Mouse (Mus musculus) limb, embryonic 12.5 days (tissue): ENCODE measurements around the gene Cd63. TPM values are rescaled to one million over a fixed set of nuclear protein-coding genes. Genes with fewer than 3 reads are reported as not detected.

Experiments used
- ATAC-seq: fragments of 200-750 bp; cut with Nextera tagmentation; 2 replicates; pipeline ENCODE4 v1.8.0; 2017; ENCODE audit warnings: low read depth, moderate TSS enrichment; ENCODE audit not compliant: insufficient number of reproducible peaks, insufficient read depth, low FRiP score, low TSS enrichment
- H3K27ac ChIP-seq: fragments of 300-500 bp; sonication (generic); 2 replicates; pipeline ENCODE4 v1.5.1; 2016; ENCODE audit warnings: mild to moderate bottlenecking, moderate library complexity
- H3K27me3 ChIP-seq: fragments of 300-500 bp; sonication (generic); 2 replicates; pipeline ENCODE4 v1.6.1; 2016; ENCODE audit warnings: mild to moderate bottlenecking, moderate library complexity
- H3K36me3 ChIP-seq: fragments of 300-500 bp; sonication (generic); 2 replicates; pipeline ENCODE4 v1.6.1; 2016; ENCODE audit warnings: mild to moderate bottlenecking, moderate library complexity
- H3K4me1 ChIP-seq: fragments of 300-500 bp; sonication (generic); replicated peaks from 2 replicates; pipeline ENCODE4 v1.6.1; 2016
- H3K4me2 ChIP-seq: fragments of 300-500 bp; sonication (generic); 2 replicates; pipeline ENCODE4 v1.6.1; 2016; ENCODE audit warnings: mild to moderate bottlenecking, moderate library complexity
- H3K4me3 ChIP-seq: fragments of 300-500 bp; sonication (generic); replicated peaks from 2 replicates; pipeline ENCODE4 v1.5.1; 2016; ENCODE audit warnings: mild to moderate bottlenecking
- H3K9ac ChIP-seq: fragments of 300-500 bp; sonication (generic); replicated peaks from 2 replicates; pipeline ENCODE4 v1.6.1; 2016; ENCODE audit warnings: mild to moderate bottlenecking, moderate library complexity
- H3K9me3 ChIP-seq: fragments of 300-500 bp; sonication (generic); 2 replicates; pipeline ENCODE4 v1.6.1; 2016; ENCODE audit warnings: mild to moderate bottlenecking, moderate library complexity
- WGBS: fragments of 180-500 bp; shearing (Covaris S2); methylation state at CpG from one replicate; pipeline ENCODE4 v1.1.7; 2016; 5-methylcytosine and 5-hydroxymethylcytosine counted together
- polyA plus RNA-seq: library from polyadenylated mRNA; unstranded; fragments of >200 nt; fragmentation: Nextera tagmentation; extraction: Ambion mirVana; gene quantifications from 2 replicates; pipeline ENCODE4 v1.2.1, GENCODE M21; 2016

Gene Cd63
- polyA plus RNA-seq, 1 experiment from 2014 or later, result 522 TPM

- Histone ChIP-seq H3K4me1 (peaks cover 9% of the 10 kb centered on the region; the same call in 1 of the 2 replicates), H3K27ac (no peak overlapping the region), H3K4me3 (no peak overlapping the region), H3K36me3 (no peaks in the 10 kb centered on the region), H3K9me3 (no peaks in the 10 kb centered on the region), H3K4me2 (no peak overlapping the region), H3K9ac (no peak overlapping the region), H3K27me3 (peaks cover 70% of the 10 kb centered on the region)
- WGBS, result 67% methylated on average over 7 of the region's 7 CpGs
- no peak for ATAC-seq
Observed at GRCm38 (mm10) chr10:128929638-128930378, 29.0 kb downstream of the Cd63 start.

DNA sequence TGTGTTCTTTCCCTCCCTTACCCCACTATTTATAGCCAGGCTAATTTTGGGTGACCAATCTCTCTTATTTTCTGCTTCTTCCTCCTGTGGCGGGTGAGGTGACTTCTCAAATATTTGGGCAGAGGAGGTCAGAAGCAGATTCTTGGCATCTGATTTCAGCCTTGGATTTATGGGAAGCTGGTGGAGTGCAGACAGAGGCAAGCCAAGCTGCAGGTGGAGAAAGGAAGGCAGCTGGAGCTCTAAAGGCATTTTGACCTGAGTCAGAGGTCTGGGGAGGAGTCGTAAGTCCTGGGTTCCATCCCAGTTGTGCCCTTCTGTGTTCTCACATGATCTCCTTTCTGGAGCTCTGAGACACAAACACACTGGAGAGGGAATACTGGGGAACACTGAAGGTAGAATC, 30.7 kb downstream of the Cd63 start:
- Histone ChIP-seq H3K4me1 (peaks cover 9% of the 10 kb centered on the region; the same call in 1 of the 2 replicates), H3K4me2 (no peak overlapping the region), H3K27me3 (peaks cover 87% of the 10 kb centered on the region), H3K27ac (no peak overlapping the region), H3K36me3 (no peaks in the 10 kb centered on the region), H3K9ac (no peak overlapping the region), H3K9me3 (no peaks in the 10 kb centered on the region), H3K4me3 (no peak overlapping the region)
- WGBS, result 55% methylated on average over 2 of the region's 2 CpGs
- no peak for ATAC-seq

- H3K9ac ChIP-seq, result peak within 1 kb of the TSS; percentile 45; the same call in 1 of the 2 replicates
- H3K4me1 ChIP-seq, result peaks cover 9% of the 10 kb centered on the region; the same call in 1 of the 2 replicates
- no peaks in the 10 kb centered on the region for H3K36me3 ChIP-seq
- no peaks in the 10 kb centered on the region for H3K9me3 ChIP-seq
- peak; percentile 84 for ATAC-seq
- peak within 1 kb of the TSS; percentile 43 for H3K4me3 ChIP-seq
- H3K27me3 ChIP-seq, result peaks cover 85% of the 10 kb centered on the region
- WGBS, result under 1% methylated on average over 26 of the region's 26 CpGs
- H3K4me2 ChIP-seq, result peak within 1 kb of the TSS; percentile 78
- no peak within 1 kb of the TSS for H3K27ac ChIP-seq
Observed at GRCm38 (mm10) chr10:128933574-128933973, 32.8 kb downstream of the Cd63 start, which contains the start of gene Itga7. TSS of gene Itga7 (plus strand) at chr10:128933818.

GRCm38 (mm10) chr10:128933976-128934721, 33.4 kb downstream of the Cd63 start:
- no peaks in the 10 kb centered on the region for H3K36me3 ChIP-seq
- peak overlapping the region; percentile 78 for H3K4me2 ChIP-seq
- H3K27ac ChIP-seq, result no peak overlapping the region
- ATAC-seq, result no peak
- H3K27me3 ChIP-seq, result peaks cover 81% of the 10 kb centered on the region
- 3% methylated on average over 21 of the region's 21 CpGs for WGBS
- H3K9me3 ChIP-seq, result no peaks in the 10 kb centered on the region
- peak overlapping the region; percentile 45; the same call in 1 of the 2 replicates for H3K9ac ChIP-seq
- peak overlapping the region; percentile 43 for H3K4me3 ChIP-seq
- H3K4me1 ChIP-seq, result peaks cover 9% of the 10 kb centered on the region; the same call in 1 of the 2 replicates

DNA sequence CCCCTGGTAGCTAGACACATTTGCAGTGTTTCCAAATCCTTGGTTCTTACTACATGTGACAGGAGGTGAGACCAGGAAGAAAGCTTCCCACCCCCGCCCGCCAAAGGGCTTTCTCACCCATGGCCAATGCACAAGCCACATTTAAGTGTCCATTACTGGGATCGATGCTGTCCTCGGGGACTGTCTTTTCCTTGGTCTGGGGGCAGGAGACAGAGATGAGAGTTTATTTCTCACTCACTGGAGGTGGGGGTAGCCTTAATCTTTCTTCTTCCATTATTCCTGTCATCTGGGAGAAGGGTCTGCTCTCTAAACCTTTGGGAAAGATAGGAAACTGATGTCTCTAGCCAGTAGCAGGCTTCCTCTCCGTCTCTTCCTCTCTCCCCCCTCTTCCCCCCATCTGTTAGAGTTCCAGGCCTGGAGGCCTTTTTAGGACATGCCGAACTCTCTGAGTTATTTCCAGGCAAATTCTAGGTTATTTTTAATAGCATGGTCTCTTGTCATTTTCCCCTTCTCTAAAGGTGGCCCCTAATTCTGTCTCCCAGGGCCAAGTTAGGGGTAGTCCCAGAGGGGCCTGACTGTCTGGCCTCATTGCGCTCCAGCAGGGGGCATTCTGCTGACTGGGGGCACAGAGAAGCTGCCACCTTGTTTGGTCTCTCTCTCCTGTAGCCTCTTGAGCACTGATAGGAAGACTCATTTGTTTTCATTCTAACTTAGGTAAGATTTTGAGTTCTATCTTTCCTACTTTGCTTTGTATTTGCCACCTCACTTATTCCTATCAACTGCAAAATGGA, 34.4 kb downstream of the Cd63 start:
- no peak overlapping the region for H3K4me3 ChIP-seq
- H3K9me3 ChIP-seq, result no peaks in the 10 kb centered on the region
- no peak for ATAC-seq
- peaks cover 73% of the 10 kb centered on the region for H3K27me3 ChIP-seq
- peaks cover 9% of the 10 kb centered on the region; the same call in 1 of the 2 replicates for H3K4me1 ChIP-seq
- 63% methylated on average over 7 of the region's 7 CpGs for WGBS
- no peak overlapping the region for H3K9ac ChIP-seq
- H3K36me3 ChIP-seq, result no peaks in the 10 kb centered on the region
- H3K27ac ChIP-seq, result no peak overlapping the region
- H3K4me2 ChIP-seq, result no peak overlapping the region

DNA sequence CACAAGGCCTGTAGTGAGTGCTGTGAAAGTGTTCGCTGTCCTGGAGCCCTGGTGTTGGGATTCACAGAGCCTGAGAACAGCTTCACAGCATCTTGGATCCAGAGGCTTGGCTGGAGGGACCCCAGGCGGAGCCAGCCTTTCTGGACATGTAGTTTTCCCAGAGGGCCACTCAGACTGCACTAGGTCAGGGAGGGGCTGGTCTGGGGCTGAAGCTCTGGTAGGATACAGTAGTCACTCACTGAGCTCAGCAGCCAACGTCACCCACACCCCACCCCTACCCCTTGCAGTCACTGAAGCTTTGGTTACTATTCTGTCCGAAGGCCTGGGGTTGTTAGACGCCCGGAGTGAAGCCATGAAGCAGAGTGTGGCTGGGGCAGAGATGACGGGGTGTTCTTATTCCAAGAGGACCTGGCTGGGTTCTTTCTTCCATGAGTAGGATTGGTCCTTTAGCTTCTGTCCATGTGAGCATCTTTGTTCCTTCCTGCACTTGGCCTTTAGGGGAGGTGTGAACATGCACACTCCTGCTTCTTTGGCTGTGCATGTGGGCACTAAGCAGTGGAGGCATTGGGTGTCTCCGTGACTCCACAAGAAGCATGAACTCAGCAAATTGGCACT, 35.1 kb downstream of the Cd63 start:
- no peak overlapping the region for H3K4me3 ChIP-seq
- no peak for ATAC-seq
- no peaks in the 10 kb centered on the region for H3K36me3 ChIP-seq
- H3K9ac ChIP-seq, result no peak overlapping the region
- WGBS, result 75% methylated on average over 8 of the region's 8 CpGs
- peaks cover 66% of the 10 kb centered on the region for H3K27me3 ChIP-seq
- no peak overlapping the region for H3K4me2 ChIP-seq
- H3K4me1 ChIP-seq, result peaks cover 9% of the 10 kb centered on the region; the same call in 1 of the 2 replicates
- H3K27ac ChIP-seq, result no peak overlapping the region
- no peaks in the 10 kb centered on the region for H3K9me3 ChIP-seq

DNA sequence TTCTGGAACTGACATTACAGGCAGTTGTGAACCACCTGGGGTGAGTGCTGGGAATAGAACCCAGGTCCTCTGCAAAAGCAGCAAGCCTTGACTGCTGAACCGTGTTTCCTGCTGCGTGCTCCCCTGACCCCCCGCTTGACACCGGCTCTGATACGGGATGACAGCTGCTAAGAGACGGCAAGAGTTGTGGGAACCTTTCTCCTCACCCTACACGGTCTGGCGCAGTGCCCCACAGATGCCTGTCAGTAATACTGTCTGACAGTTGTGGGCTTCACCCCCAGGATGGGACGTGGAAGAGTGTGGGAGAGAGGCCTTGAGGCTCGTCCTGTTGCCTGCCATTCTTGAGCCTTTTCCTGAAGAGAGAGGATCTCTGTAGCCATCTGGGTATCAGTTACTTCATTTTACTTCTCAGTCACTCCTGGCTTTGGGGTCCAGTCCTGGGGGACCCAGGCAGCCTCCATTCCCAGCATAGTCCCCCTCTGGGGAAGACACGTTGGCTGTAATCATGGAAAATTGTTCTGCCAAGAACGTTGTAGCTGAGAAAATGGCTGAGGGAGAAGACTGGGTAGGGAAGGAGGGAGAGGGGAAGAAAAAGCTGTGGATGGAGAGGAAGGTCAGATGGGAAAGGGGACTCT, 37.1 kb downstream of the Cd63 start:
- 71% methylated on average over 12 of the region's 12 CpGs for WGBS
- Histone ChIP-seq H3K27me3 (peaks cover 50% of the 10 kb centered on the region), H3K4me3 (no peak overlapping the region), H3K9me3 (no peaks in the 10 kb centered on the region), H3K9ac (no peak overlapping the region), H3K4me1 (peaks cover 9% of the 10 kb centered on the region; the same call in 1 of the 2 replicates), H3K27ac (no peak overlapping the region), H3K36me3 (no peaks in the 10 kb centered on the region), H3K4me2 (no peak overlapping the region)
- no peak for ATAC-seq

- no peaks in the 10 kb centered on the region for H3K9me3 ChIP-seq
- H3K9ac ChIP-seq, result no peak overlapping the region
- H3K4me3 ChIP-seq, result no peak overlapping the region
- WGBS, result 82% methylated on average over 9 of the region's 9 CpGs
- peaks cover 8% of the 10 kb centered on the region; the same call in 1 of the 2 replicates for H3K4me1 ChIP-seq
- no peak for ATAC-seq
- peaks cover 44% of the 10 kb centered on the region for H3K27me3 ChIP-seq
- H3K27ac ChIP-seq, result no peak overlapping the region
- H3K4me2 ChIP-seq, result no peak overlapping the region
- no peaks in the 10 kb centered on the region for H3K36me3 ChIP-seq
Observed at GRCm38 (mm10) chr10:128938457-128938856, 37.7 kb downstream of the Cd63 start.

- no peak overlapping the region for H3K9ac ChIP-seq
- no peak overlapping the region for H3K4me2 ChIP-seq
- H3K36me3 ChIP-seq, result no peaks in the 10 kb centered on the region
- H3K27ac ChIP-seq, result no peak overlapping the region
- WGBS, result 53% methylated on average over 5 of the region's 5 CpGs
- H3K27me3 ChIP-seq, result peaks cover 39% of the 10 kb centered on the region
- 0 out of 2 replicates have a peak, but pooled peaks cover 4% of the 10 kb centered on the region for H3K4me1 ChIP-seq
- no peak overlapping the region for H3K4me3 ChIP-seq
- no peak for ATAC-seq
- H3K9me3 ChIP-seq, result no peaks in the 10 kb centered on the region
Observed at GRCm38 (mm10) chr10:128938974-128939373, 38.2 kb downstream of the Cd63 start.

GRCm38 (mm10) chr10:128940475-128941061, 39.8 kb downstream of the Cd63 start:
- H3K27me3 ChIP-seq, result peaks cover 23% of the 10 kb centered on the region
- H3K27ac ChIP-seq, result no peak overlapping the region
- no peaks in the 10 kb centered on the region for H3K4me1 ChIP-seq
- no peak overlapping the region for H3K4me2 ChIP-seq
- ATAC-seq, result no peak
- WGBS, result 83% methylated on average over 10 of the region's 10 CpGs
- H3K9me3 ChIP-seq, result no peaks in the 10 kb centered on the region
- no peak overlapping the region for H3K4me3 ChIP-seq
- no peaks in the 10 kb centered on the region for H3K36me3 ChIP-seq
- H3K9ac ChIP-seq, result no peak overlapping the region
